13 mouse cellular contexts compared by ENCODE assay signal in the genomic region with DNA sequence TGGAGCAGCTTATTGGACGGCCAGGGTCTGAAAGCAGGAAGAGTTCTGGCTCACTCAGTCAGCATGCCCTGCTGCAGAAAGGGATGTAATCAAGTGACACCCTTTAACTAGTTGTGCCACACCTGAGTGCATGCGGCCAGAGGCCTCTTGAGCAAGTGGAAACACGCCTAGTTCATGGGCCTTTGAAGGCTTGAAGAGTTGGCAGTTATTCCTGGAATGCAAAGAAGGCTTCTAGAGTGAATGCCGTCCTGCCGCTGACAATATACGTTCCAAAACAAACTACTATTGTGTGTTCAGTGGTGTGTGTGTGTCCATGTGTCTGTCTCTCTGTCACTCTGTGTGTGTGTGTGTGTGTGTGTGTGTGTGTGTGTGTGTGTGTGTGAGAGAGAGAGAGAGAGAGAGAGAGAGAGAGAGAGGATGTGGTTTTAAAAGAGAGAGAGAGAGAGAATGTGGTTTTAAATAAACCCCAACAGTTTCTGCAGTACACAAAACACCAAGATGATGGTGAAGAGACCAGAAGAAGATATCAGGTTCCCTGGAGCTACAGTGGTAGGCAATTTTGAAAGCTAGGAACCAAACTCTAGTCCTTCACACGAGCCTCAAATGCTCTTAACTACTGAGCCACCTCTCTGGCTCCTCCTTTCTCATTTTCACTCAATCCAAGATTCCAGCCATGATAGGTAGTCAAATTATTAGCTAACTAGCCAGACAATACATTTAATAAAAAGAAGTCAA. TPM values are rescaled to one million over a fixed set of nuclear protein-coding genes. Genes with fewer than 3 reads are reported as not detected.
DNase-seq lines count a peak whose midpoint lies in the region; ATAC-seq and TF ChIP-seq lines count a peak whose summit lies in the region.
"Had no signal": no experiment of that assay in that cellular context is flagged by ENCODE, and none has a peak within 500 bp of the region (broad histone marks: within the 10 kb centered on the region; RNA-seq: fewer than 3 reads in every experiment).

No protein-coding gene starts in this region.

- H3K27ac ChIP-seq in heart, embryonic 12.5 days (ENCODE audit: poor library complexity, severe bottlenecking): peak overlapping the region; percentile 38
- peak overlapping the region; percentile 7; the same call in 1 of the 2 replicates for H3K27ac ChIP-seq in lung, embryonic 14.5 days (ENCODE audit: low read depth)
- H3K27ac ChIP-seq: embryonic facial prominence, embryonic 13.5 days; gastrocnemius, adult 2 months; limb, embryonic 12.5 days; midbrain, embryonic 13.5 days had no signal

- H3K4me2 ChIP-seq in heart, embryonic 12.5 days: no peak overlapping the region
- H3K4me2 ChIP-seq in lung, embryonic 14.5 days: no peak overlapping the region
- H3K4me2 ChIP-seq: embryonic facial prominence, embryonic 13.5 days; limb, embryonic 12.5 days; midbrain, embryonic 13.5 days had no signal

- DNase-seq in heart, adult 11 months: no peak
- no peak for DNase-seq in G1E (ENCODE audit: low spot score)
- peak; percentile 35 for DNase-seq in lung, embryonic 14.5 days
- DNase-seq in natural killer cell, adult 2 months (ENCODE audit: low spot score in 2 of 2): peak; percentile 14 to 47
- no peak for DNase-seq in adrenal gland, adult (ENCODE audit: inconsistent age in 2 of 2, low spot score in 1 of 2)
- DNase-seq in testis, postnatal 14 days (ENCODE audit: low spot score): no peak
- no peak for DNase-seq in left cerebral cortex, adult 9 months (ENCODE audit: low spot score in 2 of 2)
- DNase-seq: gastrocnemius, adult 2 months had no signal

- H3K4me3 ChIP-seq in heart, embryonic 12.5 days: no peak overlapping the region
- H3K4me3 ChIP-seq in G1E (ENCODE audit: low read depth, low read length): peak overlapping the region; percentile 40; the same call in 1 of the 2 replicates
- H3K4me3 ChIP-seq in lung, embryonic 14.5 days (ENCODE audit: low read depth, low read length): no peak overlapping the region
- H3K4me3 ChIP-seq: embryonic facial prominence, embryonic 13.5 days; gastrocnemius, adult 2 months; limb, embryonic 12.5 days; midbrain, embryonic 13.5 days had no signal

- H3K9ac ChIP-seq in heart, embryonic 12.5 days: no peak overlapping the region
- H3K9ac ChIP-seq in lung, embryonic 14.5 days: no peak overlapping the region
- H3K9ac ChIP-seq: embryonic facial prominence, embryonic 13.5 days; limb, embryonic 12.5 days; midbrain, embryonic 13.5 days had no signal

- peaks cover 10% of the 10 kb centered on the region for H3K36me3 ChIP-seq in heart, embryonic 12.5 days
- peaks cover 15% of the 10 kb centered on the region for H3K36me3 ChIP-seq in G1E (replicated peaks)
- peaks cover 2% of the 10 kb centered on the region for H3K36me3 ChIP-seq in lung, embryonic 14.5 days (ENCODE audit: insufficient read depth)

- WGBS in heart, embryonic 12.5 days: 78% methylated on average over 7 of the region's 7 CpGs
- WGBS in lung, embryonic 14.5 days: 65% methylated on average over 7 of the region's 7 CpGs

- H3K27me3 ChIP-seq in heart, embryonic 12.5 days (replicated peaks): no peaks in the 10 kb centered on the region
- H3K27me3 ChIP-seq in G1E (ENCODE audit: insufficient read depth, low read length): no peaks in the 10 kb centered on the region
- H3K27me3 ChIP-seq in lung, embryonic 14.5 days (ENCODE audit: insufficient read depth, low read length): no peaks in the 10 kb centered on the region
- H3K27me3 ChIP-seq: embryonic facial prominence, embryonic 13.5 days; limb, embryonic 12.5 days; midbrain, embryonic 13.5 days had no signal

- no peak for TF ChIP-seq CTCF in G1E (IDR thresholded peaks at IDR 0.05; ENCODE audit: low read depth, low read length)
- TF ChIP-seq CTCF in lung, embryonic 14.5 days (IDR thresholded peaks at IDR 0.05; ENCODE audit: low read depth): no peak

- peaks cover 15% of the 10 kb centered on the region for H3K4me1 ChIP-seq in heart, embryonic 12.5 days (replicated peaks)
- H3K4me1 ChIP-seq in G1E (ENCODE audit: insufficient read depth, low read depth, low read length): peaks cover 48% of the 10 kb centered on the region
- H3K4me1 ChIP-seq in lung, embryonic 14.5 days (ENCODE audit: insufficient read depth): no peaks in the 10 kb centered on the region
- H3K4me1 ChIP-seq: embryonic facial prominence, embryonic 13.5 days; limb, embryonic 12.5 days; midbrain, embryonic 13.5 days had no signal

- no peak for ATAC-seq in heart, embryonic 12.5 days (ENCODE audit: insufficient number of reproducible peaks, low FRiP score)
- no peak for ATAC-seq in G1E (ENCODE audit: extremely low read depth, insufficient number of reproducible peaks, low FRiP score, poor library complexity, severe bottlenecking)
- peak; percentile 38 for ATAC-seq in lung, embryonic 14.5 days (ENCODE audit: insufficient read depth)
- ATAC-seq: intestine, embryonic 16.5 days; midbrain, embryonic 13.5 days had no signal

- H3K9me3 ChIP-seq in heart, embryonic 12.5 days (replicated peaks): peaks cover 6% of the 10 kb centered on the region
- peaks cover 8% of the 10 kb centered on the region for H3K9me3 ChIP-seq in G1E (replicated peaks)
- H3K9me3 ChIP-seq in lung, embryonic 14.5 days (ENCODE audit: low read depth, low read length): peaks cover under 1% of the 10 kb centered on the region

RNA-seq across cellular contexts. Expression of a gene that starts 13.1 kb away (rescaled TPM):
- polyA plus RNA-seq in heart, embryonic 12.5 days (2016; fragmentation: Nextera tagmentation; extraction: Ambion mirVana): 17.0 and 17.2 TPM in 2 replicates
- total RNA-seq in G1E (2014; fragmentation: Nextera tagmentation): 49.7 and 57.1 TPM in 2 replicates
- 40.4 and 41.1 TPM in 2 replicates for total RNA-seq in G1E (2017)
- 11.2 and 12.6 TPM in 2 replicates for polyA plus RNA-seq in G1E (2012)
- 28.8 and 31.5 TPM in 2 replicates for polyA plus RNA-seq in lung, embryonic 14.5 days (2014; fragmentation: Nextera tagmentation; extraction: Ambion mirVana)

Comparison
In these comparisons a context has a peak if more than half of its experiments do, and no peak if none do; other contexts are left out.
1. DNase-seq: peak in lung, embryonic 14.5 days (single experiment) and natural killer cell, adult 2 months (2 of 2); none in heart, adult 11 months (single experiment), G1E (single experiment), adrenal gland, adult (0 of 2), testis, postnatal 14 days (single experiment) and left cerebral cortex, adult 9 months (0 of 2).